Mouse (Mus musculus): Measurements from ENCODE around the gene Gstm6.

GRCm38 (mm10) chr3:107945729-107946128 lies 2.2 kb upstream of the Gstm6 start:
- no peak for TF ChIP-seq GATA1 (IDR thresholded peaks at IDR 0.05; ENCODE audit: low read length)
- TF ChIP-seq TAL1 (IDR thresholded peaks at IDR 0.05; ENCODE audit: low read length), result no peak

Data from erythroblast, embryonic 14.5 days (primary cell).